Mouse (Mus musculus) embryo, embryonic 11 days (tissue): ENCODE measurements around the gene Prdm5.

Source experiments
- DNase-seq: peaks from one replicate; pipeline ENCODE4 v3.0.0-alpha.2; 2015

The Prdm5 gene

DNA sequence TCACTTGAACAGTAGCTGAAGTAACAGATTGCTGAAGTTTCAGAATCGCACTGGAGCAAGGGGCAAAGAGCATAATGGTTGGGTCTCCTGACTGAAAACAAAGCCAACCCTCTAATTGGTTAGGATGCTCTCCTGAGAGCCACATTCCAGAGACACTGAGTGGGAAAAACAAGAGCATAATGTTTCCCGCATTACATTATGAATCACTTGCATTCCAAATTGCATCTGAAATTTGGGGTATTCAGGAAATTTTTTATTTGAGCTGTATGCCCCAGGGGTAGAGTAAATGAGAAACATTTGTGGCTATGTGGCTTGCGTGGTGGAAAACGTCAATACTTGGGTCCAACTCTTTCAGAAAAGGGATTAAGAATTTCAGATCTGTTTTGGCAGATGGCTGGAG is 55.2 kb downstream of the Prdm5 start:
- DNase-seq = no peak

DNA sequence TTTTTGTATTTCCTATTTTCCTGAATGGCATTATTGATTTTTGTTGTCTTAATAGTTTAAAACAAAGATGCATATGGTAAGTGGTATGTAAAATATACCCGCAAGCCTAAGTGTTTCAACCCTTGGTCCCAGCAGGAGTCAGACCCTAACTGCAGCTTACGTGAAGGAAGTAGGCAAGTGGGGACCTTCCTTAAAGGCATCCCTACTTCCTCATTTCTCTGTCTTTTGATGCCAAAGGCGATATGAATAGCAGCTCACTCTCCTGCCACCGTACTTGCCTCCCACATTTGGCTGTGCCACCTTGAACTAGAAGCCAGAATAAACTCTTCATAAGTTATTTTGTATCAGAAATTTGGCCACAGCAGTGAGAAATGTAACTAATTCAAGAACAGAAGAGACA is 63.8 kb downstream of the Prdm5 start:
- DNase-seq = no peak

DNA sequence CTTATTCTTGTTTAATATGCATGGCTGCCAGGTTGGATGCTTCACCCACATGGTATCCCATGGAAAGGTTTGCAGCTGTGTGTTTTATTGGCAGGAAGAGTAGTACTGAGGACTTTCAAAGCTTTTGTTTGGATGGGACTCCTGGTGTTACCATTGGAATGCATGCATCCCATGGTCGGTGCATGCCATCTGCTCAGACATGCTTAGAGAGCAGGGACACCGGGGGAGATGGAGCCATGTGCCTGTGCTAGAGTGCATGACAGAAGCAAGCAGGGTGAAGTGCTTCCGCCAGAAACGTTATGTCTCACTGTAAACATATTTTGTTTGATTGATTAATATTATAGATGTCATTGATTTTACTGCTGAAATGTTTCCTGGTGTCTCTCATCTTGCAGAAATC is 70.3 kb downstream of the Prdm5 start:
- DNase-seq = no peak

DNA sequence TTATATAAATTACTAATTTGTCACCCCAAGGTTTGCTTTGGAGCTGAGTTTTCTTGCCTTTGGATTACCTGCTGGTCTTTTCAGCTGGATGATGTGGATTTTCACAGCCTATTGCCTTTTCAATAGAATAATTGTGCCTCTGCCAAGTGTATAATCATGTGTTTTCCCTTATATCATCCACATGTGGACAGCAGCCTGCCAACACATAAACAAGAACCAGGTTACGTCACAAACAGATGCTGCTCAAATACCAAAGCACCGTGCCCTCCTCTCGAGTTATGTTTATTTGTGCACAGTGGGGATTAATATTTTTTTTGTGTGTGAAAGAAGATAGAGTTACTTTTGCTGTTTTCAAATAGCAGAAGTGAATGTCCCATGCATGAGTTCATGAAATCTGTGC is 70.9 kb downstream of the Prdm5 start:
- DNase-seq = no peak

DNA sequence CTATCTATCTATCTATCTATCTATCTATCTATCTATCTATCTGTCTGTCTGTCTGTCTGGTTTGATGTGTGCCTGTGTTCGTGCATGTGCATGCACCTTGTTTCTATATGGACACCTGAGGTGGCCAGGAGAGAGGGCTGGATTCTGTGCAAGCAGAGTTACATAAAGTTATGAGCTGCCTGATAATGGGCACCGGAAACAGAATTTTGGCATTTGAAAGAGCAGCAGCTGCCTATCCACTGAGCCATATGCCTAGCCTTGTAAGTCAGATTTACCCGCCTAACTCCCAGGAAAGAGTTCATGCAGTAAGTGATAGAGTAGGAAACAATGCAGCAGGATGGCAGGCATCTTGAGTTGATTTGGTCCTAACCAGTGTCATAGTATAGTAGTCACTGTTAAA is 71.4 kb downstream of the Prdm5 start:
- no peak for DNase-seq

DNA sequence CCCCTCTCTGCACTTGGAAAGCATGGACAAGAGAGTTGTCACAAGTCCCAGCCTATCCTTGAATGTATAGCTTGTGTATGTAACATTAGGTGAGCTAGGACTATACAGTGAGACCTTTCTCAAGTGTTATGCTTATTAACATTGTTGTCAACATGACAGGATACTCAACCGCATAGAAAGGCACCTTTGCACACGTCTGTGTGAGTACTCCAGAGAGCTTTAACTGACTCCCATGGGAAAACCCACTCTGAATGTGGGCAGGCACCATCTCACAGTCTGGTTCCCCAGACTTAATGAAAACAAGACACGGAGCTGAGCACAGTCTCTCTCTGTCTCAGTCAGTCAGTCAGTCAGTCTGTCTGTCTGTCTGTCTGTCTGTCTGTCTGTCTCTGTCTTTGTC is 75.2 kb downstream of the Prdm5 start:
- no peak for DNase-seq

DNA sequence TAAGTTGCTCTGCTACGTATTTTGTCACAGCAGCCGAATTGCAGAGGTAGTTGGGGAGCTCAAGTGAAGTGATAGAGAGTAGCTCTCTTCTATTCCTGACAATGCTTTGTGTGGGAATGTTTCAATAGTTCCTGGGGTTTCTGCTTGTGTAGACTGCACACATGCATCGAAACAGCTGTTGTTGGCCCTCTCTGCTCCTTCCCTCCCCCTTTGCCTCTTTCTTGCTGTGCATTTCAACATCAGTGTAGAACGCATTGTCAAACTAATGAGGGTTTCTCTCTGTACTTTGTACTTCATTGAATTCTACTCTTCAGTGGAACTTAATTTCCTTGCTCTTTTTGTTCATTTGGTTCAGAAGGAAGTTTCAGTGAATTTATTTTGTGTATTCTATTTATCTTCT is 75.8 kb downstream of the Prdm5 start:
- no peak for DNase-seq

DNA sequence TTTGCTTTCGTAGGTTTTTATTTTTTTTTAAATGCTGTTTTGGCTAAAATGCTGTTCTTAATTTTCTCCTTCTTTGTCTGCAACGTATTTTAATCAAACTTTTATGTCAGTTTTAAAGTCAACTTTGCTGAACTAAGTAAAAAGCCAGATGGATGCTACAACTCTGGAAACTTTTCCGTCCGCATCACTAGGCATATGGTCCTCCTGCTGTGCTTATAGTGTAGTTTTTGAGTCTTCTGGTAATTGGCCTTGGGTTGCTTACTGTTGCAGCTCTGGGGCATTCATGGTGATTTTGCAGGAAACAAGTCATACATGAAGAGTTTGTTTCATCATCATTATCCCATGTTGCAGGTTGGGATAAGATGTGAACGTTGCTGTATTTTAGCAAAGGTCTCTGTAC is 81.8 kb downstream of the Prdm5 start:
- no peak for DNase-seq

DNA sequence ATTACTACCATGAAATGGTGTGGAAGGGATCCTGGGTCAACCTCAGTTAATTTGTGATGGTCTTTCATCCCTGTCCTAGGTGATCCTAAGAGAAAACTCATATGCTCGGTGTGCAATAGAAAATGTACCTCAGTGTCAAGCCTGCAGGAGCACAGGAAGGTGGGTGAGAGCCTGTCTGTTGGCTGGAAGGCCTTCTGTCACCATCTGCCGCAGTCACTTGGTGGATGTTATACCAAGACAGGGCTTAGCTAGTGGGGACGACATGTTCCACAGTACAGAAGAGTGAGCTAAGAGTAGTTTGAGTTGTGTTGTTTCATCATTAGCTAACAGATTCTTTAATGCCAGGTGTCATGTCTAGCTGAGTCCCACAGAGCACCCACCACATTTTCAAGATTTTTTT is 84.0 kb downstream of the Prdm5 start:
- DNase-seq = no peak

DNA sequence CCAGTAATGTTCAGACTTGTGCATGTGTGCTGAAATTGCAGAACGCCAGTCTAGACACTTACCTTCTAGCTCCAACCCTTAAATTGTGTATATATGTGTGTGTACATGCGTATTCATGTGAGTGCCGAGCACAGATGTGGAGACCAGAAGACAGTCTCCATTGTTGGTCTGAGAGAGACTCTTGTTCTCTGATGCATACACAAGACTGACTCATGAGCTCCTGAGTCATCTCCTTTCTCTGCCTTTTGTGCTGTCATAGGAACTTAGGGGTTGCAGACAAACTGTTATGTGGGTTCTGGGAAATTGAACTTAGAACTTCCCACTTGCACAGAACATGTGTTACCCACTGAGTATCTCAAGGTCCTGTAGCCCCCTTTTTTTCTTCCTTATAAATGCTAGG is 85.4 kb downstream of the Prdm5 start:
- no peak for DNase-seq

DNA sequence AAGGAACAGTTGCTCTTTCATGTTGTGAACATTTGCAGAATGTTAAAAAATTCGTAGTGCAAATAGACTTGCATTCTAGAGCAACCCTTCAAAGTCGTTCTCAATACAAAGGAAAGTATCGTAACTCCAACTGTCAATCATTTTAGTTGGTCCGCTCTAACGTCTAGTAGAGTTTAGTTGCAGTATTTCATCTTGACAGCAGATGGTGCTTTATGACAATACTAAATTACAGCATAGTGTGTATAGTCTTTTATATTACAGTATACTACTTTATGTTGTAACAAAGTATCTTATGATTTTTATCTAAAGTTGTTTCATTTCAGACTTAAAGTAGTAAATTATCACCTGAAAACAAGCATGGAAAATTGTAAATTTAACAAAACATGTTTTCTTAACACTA is 86.1 kb downstream of the Prdm5 start:
- peak; percentile 17 for DNase-seq

DNA sequence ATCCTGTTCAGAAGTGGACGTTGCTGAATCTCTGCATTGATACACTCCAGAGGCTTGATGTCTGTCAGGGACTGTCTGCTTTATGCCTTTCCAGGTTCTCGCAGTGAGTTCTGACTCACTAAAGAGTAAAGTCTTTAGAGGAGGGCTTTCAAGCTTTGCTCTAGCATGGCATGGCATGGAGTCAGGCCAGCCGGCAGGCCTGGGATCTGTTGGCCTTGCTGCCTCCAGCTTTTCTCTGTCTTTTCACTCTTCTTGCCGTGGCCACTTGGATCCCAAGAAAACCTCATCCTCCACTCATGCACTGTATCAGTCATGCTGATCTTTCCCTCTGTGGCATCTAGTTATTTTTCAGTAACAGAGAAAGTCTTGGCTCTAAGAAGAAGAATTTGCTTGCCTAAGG is 87.1 kb downstream of the Prdm5 start:
- DNase-seq = no peak

DNA sequence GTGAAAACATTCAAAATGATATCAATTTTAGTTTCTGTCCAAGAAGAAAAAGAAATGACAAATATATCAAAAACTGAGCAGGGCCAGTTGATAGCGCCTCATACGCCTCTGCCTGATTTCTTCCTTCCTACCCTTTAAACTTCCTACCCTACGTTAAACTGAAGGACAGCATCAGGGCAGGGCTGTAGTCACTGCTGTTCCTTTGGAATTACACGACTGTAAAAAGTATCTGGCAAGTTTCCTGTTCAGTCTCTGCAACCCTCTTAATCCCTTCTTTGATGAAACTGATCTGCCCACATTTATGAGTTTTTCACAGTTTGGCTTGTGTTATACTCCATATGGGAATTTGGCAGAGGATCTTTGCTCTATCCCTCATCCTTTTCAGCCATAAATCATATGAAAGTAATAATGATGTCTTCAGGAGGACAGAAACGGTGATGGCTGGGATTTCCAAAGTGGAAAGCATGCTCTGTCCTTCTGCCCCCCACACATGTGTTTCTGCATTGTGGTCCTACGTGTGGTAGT is 93.0 kb downstream of the Prdm5 start:
- no peak for DNase-seq

DNA sequence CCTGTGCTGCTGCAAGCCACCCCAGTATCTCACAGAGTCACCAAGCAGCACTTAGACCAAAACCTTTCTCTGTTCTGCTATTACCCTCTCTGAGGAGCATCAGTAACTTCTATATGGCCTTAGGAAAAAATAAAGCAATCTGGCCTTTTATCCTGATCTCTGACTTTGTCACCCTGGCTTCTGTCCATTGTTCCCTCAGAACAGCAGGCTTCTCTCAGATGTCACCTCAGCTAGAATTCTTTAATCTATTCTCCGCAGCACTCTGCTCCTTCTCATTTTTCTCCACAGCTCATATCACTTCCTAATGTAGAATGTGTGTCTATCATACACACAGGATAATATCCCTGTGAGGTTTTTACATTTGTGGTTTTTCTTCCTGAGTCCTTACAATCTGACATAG is 99.5 kb downstream of the Prdm5 start:
- DNase-seq = no peak

DNA sequence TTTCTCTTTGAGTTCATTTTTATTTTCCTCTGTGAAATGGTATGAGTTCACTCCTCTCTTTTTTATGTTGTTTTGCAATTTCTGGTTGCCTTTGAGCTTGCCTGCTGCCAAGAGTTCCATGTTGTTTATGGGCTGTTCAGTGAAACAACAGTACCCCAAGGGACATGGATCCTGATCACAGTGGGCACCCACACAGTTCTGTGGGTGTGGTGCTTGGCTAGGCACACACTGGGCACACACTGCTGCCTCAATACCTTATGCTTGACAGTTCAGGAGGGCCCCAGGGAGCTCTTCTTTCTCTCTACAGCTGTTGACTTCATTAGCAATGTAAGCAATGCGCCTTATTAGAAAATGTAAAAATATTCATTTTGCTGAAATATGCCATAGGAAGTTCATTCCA is 110.0 kb downstream of the Prdm5 start:
- DNase-seq = no peak

DNA sequence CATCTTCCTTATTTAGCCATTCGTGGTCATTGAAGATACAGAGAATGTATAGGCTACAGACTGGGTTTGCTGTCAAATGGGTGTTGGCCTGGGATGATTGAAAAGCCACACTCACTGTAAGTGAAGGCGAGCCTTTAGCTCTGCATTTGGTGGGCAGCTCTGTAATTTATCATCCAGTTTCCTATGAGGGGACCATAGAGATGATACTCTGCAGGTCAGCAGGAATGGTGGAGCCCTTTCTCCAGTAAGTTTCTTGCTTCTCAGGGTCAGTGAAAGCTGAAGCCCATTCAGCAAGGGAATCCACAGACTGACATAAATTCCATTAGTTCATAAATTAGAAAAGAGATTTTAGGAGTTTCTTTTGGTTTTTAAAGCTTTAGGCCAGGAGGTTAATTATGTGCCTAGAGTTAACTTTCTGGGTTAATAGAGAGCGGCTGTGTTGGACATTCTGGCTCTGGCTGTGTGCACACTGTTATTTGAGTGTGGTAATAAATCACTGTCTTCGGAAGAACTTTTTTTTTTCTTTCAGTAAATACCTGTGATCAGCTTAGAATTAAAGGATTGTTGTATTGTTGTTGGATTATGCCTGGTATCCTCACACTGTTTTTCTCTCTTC is 113.4 kb downstream of the Prdm5 start:
- DNase-seq = peak; percentile 36

DNA sequence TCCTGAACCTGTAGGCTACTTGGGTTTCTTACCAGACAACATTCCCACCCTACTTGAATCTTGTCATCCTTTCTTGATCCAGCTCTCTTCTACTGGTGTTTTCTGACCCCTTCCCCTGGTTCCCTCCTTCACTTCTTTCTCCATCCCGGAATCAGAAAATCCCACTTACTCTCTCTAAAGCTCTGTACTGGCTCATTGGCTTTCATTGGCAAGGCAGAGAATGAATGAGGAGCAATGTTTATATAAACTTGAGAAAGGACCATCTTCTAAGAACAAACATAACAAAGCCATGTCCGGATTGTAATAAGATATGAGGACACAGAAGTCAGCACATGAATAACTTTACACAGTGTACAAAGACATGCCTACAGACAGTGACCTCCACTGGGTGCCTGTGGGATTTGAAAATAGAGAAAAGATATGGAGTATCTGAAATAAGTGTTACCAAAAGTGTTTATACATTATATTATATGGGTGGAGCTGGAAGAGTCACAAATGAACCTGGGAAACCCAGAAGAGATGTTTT is 127.9 kb downstream of the Prdm5 start:
- DNase-seq = no peak

DNA sequence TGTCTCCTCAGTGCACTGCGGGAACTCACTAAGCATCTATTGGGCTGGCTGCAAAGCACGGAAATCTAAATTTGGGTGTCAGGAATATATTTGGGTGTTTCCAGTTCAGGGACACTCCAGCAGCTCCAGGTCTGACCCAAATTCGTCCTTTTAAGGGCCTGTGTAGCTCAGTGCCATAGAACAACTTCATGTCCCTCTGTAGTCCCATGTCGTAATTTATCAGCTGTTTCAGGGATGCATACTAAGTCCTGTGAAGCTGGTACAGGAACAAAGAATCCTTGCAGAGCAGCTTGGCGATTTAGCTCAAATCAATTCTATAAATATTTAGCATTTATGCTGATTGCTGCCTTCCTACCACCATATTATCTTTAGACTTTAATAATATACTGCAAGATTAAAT is 136.6 kb downstream of the Prdm5 start:
- DNase-seq = no peak

DNA sequence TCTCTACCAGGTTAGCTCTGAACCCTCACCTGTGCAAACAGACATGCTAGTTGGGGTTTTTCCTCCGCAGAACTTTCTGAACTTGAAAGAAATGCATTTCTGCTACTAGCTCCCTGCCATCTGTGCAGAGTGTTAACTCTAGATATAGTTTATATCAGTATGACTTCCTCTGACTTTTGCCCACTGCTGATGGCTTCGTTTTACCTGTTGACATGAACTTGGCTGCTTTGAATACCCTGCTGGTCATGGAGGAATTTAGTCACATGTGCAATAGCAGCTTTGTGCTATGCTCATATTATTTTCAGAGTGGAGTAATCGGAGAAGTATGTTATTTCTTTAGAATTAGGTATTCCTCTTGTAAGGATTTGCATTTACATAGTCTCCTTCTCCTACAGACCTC is 142.9 kb downstream of the Prdm5 start:
- DNase-seq = no peak

DNA sequence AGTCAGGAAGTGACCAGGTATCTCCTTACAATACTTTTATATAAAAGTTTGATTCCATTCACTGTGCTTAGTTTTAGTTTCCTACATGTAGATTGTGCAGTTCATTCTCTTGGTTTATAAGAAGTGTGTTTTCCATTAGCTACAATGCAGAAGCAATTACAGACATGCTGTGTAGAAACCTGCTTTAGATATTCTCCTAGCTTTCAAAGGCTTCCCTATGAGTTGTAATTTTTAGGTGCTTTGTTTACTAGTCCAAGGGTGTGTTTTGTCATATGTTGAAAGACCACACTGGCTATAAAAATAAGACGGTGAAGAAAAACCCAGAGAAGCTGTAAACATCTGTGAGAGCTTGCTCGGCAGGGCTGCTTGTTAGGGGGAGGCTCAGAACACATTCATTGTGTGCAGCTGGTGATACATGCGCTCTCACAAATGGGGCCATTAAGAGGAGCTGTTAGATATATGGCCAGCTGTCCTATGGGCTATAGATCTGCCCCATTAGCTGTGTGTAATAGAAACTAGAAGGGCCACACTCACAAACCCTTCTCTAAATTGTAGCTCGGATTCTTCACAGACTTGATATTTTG is 144.8 kb downstream of the Prdm5 start:
- DNase-seq = peak; percentile 35

DNA sequence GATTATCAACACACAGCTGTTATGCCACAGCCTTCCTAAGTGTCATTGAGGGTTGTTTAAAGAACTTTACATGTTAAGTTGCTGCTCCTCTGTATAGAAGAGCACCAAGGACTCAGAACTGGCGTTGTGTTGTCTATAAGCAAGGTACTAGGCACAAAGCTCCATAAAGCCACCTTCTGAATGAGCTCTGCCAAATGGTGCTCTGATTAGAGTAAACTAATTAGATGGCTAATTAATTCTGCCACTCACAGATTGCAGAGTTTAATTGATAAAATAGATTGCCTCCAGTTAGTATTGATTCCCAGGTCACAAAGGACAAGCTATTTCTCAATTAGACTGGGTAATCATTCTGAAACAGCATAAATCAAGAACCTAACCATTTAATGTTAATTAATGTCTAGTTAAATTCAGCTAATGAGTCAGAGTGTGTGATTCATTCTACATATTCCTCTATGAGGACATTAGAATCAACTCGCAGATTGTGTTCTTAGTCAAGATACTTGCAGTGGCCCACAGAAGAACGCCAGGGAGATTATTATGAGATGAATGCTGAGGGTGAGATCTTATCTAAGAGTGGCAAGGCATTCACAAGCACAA is 147.0 kb downstream of the Prdm5 start:
- DNase-seq = no peak

DNA sequence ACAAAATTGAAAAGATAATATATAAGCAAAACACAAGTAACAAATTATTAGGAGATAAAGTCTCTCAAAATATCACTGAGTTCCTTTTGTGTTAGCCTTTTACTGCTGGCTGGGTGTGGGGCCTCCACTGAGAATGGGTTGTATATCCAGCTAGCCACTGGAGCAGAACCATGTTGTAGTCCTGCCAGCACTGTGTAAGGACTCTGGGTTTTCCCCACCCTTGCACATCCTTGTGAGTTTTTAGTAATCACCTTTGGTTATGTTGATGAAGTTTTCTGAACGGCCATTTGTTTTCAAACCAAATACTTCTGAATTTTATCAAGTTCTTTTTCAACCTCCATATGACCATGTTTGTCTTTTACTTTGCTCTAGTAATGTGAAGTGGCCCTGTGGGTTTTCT is 151.7 kb downstream of the Prdm5 start:
- DNase-seq = no peak

DNA sequence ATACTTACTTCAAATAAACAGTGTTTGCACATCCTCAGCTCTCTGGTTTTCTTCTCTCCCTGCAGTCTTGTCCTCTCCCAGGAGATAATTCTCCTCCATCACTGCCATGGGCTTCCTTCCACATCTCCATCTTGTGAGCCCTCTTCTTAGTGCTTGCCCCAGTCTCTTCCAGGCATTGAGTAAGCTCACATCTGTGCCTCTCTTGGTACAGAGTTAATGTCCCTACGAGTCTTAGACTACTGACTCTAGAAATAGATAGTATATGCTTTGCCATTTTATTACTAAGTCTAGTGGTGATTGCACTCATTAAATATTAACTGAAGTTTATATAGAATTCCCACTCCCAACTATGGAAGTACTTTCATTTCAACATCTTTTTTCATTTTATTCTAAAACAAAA is 154.0 kb downstream of the Prdm5 start:
- no peak for DNase-seq

DNA sequence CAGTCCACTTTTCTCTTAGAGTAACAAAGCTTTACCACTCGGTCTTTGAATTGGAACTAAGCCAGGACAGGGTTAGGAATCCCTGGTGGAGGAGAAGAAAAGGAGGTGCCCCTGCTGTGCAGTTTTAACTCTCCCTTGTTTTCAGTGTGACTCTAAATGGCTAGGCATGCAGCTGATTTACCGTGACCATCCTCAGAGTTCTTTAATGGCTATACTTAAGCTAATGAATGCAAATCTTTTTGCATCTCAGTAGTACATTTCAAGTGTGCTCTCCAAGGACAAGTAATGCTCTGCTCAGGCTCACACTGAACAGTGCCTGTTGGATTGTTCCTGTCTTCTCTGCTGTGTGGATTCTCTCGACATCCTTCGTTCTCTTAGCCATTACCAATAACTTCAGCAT is 154.4 kb downstream of the Prdm5 start:
- DNase-seq = peak; percentile 13
